Mouse (Mus musculus) stomach, embryonic 15.5 days (tissue): ENCODE data around the gene Rab44. TPM values are rescaled to one million over a fixed set of nuclear protein-coding genes. Genes with fewer than 3 reads are reported as not detected.

Source experiments
- ATAC-seq: fragments of 200-750 bp; cut with Nextera tagmentation; 2 replicates; pipeline ENCODE4 v1.8.0; 2017; ENCODE audit warnings: low read depth, moderate number of reproducible peaks, moderate TSS enrichment; ENCODE audit not compliant: insufficient read depth, low FRiP score
- H3K27ac ChIP-seq: fragments of 300-500 bp; sonication (generic); 2 replicates; pipeline ENCODE4 v1.5.1; 2015; ENCODE audit warnings: mild to moderate bottlenecking, inconsistent platforms
- H3K27me3 ChIP-seq: fragments of 300-500 bp; sonication (generic); replicated peaks from 2 replicates; pipeline ENCODE4 v1.6.1; 2015; ENCODE audit warnings: inconsistent platforms
- H3K36me3 ChIP-seq: fragments of 300-500 bp; sonication (generic); 2 replicates; pipeline ENCODE4 v1.6.1; 2015; ENCODE audit warnings: inconsistent platforms
- H3K4me1 ChIP-seq: fragments of 300-500 bp; sonication (generic); 2 replicates; pipeline ENCODE4 v1.6.1; 2015; ENCODE audit warnings: inconsistent platforms
- H3K4me2 ChIP-seq: fragments of 300-500 bp; sonication (generic); 2 replicates; pipeline ENCODE4 v1.6.1; 2015; ENCODE audit warnings: mild to moderate bottlenecking, inconsistent platforms
- H3K4me3 ChIP-seq: fragments of 300-500 bp; sonication (generic); replicated peaks from 2 replicates; pipeline ENCODE4 v1.5.1; 2015; ENCODE audit warnings: inconsistent platforms
- H3K9ac ChIP-seq: fragments of 300-500 bp; sonication (generic); 2 replicates; pipeline ENCODE4 v1.6.1; 2015; ENCODE audit warnings: inconsistent platforms
- H3K9me3 ChIP-seq: fragments of 300-500 bp; sonication (generic); 2 replicates; pipeline ENCODE4 v1.6.1; 2016; ENCODE audit warnings: inconsistent platforms
- WGBS: fragments of 180-500 bp; shearing (Covaris S2); methylation state at CpG from one replicate; pipeline ENCODE4 v1.1.7; 2015; 5-methylcytosine and 5-hydroxymethylcytosine counted together
- polyA plus RNA-seq: library from polyadenylated mRNA; unstranded; fragments of >200 nt; fragmentation: Nextera tagmentation; extraction: Ambion mirVana; gene quantifications from 2 replicates; pipeline ENCODE4 v1.2.1, GENCODE M21; 2015

Rab44 gene
- polyA plus RNA-seq, 1 experiment from 2014 or later: 2.3 TPM

- Histone ChIP-seq H3K27me3 (no peaks in the 10 kb centered on the region), H3K4me1 (no peaks in the 10 kb centered on the region), H3K36me3 (no peaks in the 10 kb centered on the region), H3K4me2 (no peak overlapping the region), H3K9ac (no peak overlapping the region), H3K4me3 (no peak overlapping the region), H3K9me3 (no peaks in the 10 kb centered on the region), H3K27ac (no peak overlapping the region)
- no peak for ATAC-seq
- 79% methylated on average over 3 of the region's 3 CpGs for WGBS
These were observed 27.6 kb downstream of the Rab44 start for GRCm38 (mm10) chr17:29141577-29141976.

DNA sequence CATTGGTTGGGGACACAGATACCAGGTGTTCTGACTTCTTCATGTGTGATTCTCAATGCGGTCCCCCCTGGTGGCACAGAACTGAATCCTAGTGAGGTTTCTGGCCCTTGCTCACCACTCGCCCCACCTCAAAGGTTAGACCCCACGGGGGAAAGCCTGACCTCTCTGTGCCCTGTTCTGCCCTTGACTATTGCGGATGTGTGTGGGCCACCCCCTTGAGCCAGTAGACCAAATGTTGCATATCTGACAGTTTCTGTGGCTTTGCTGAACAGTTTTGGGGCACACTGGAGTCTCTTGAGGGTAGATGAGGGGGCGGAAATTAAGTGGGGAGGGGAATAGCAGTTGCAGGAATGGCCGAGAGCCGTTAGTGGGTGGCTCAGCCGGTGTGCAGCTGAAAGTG, 29.3 kb downstream of the Rab44 start:
- H3K9ac ChIP-seq: no peak overlapping the region
- H3K27ac ChIP-seq: no peak overlapping the region
- H3K27me3 ChIP-seq: no peaks in the 10 kb centered on the region
- WGBS: 76% methylated on average over 8 of the region's 8 CpGs
- no peaks in the 10 kb centered on the region for H3K36me3 ChIP-seq
- peaks cover 7% of the 10 kb centered on the region; the same call in 1 of the 2 replicates for H3K4me1 ChIP-seq
- no peak overlapping the region for H3K4me2 ChIP-seq
- ATAC-seq: no peak
- no peaks in the 10 kb centered on the region for H3K9me3 ChIP-seq
- no peak overlapping the region for H3K4me3 ChIP-seq

GRCm38 (mm10) chr17:29145101-29145500, 31.2 kb downstream of the Rab44 start:
- no peak overlapping the region for H3K9ac ChIP-seq
- no peaks in the 10 kb centered on the region for H3K36me3 ChIP-seq
- ATAC-seq: no peak
- no peak overlapping the region for H3K27ac ChIP-seq
- 92% methylated on average over 12 of the region's 12 CpGs for WGBS
- no peak overlapping the region for H3K4me2 ChIP-seq
- H3K4me1 ChIP-seq: peaks cover 7% of the 10 kb centered on the region; the same call in 1 of the 2 replicates
- no peaks in the 10 kb centered on the region for H3K9me3 ChIP-seq
- H3K27me3 ChIP-seq: no peaks in the 10 kb centered on the region
- no peak overlapping the region for H3K4me3 ChIP-seq

GRCm38 (mm10) chr17:29147273-29147672, 33.3 kb downstream of the Rab44 start:
- H3K27me3 ChIP-seq: no peaks in the 10 kb centered on the region
- no peak overlapping the region for H3K27ac ChIP-seq
- no peak for ATAC-seq
- 81% methylated on average over 14 of the region's 14 CpGs for WGBS
- H3K9me3 ChIP-seq: no peaks in the 10 kb centered on the region
- H3K4me1 ChIP-seq: peaks cover 7% of the 10 kb centered on the region; the same call in 1 of the 2 replicates
- H3K9ac ChIP-seq: no peak overlapping the region
- no peaks in the 10 kb centered on the region for H3K36me3 ChIP-seq
- no peak overlapping the region for H3K4me3 ChIP-seq
- H3K4me2 ChIP-seq: no peak overlapping the region

DNA sequence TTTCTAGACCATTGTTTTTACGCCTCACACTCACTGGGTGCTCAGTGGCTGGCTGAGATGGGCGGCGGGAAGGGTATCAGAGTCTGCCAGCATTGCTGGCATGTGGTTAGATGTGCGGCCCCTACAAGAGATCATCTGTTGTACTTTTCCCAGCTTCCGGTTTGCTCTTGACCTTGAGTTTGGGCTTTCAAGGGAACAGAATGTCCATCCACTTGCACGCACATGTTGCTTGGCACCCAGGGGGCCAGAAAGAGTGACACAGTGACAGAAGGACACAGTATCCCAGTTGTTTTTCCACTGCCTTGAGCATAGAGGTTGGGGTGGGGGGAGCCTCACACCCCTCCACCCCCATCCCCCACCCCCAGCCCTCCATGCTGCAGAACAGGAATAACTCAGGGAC, 33.8 kb downstream of the Rab44 start:
- H3K9ac ChIP-seq: no peak overlapping the region
- H3K9me3 ChIP-seq: no peaks in the 10 kb centered on the region
- H3K4me2 ChIP-seq: no peak overlapping the region
- H3K27ac ChIP-seq: no peak overlapping the region
- 70% methylated on average over 6 of the region's 6 CpGs for WGBS
- no peaks in the 10 kb centered on the region for H3K27me3 ChIP-seq
- no peak overlapping the region for H3K4me3 ChIP-seq
- ATAC-seq: peak; percentile 5; the same call in 1 of the 2 replicates
- H3K4me1 ChIP-seq: peaks cover 7% of the 10 kb centered on the region; the same call in 1 of the 2 replicates
- H3K36me3 ChIP-seq: no peaks in the 10 kb centered on the region

GRCm38 (mm10) chr17:29149766-29150165, 35.8 kb downstream of the Rab44 start:
- no peak overlapping the region for H3K27ac ChIP-seq
- H3K4me1 ChIP-seq: peaks cover 9% of the 10 kb centered on the region; the same call in 1 of the 2 replicates
- WGBS: 71% methylated on average over 7 of the region's 7 CpGs
- H3K9me3 ChIP-seq: no peaks in the 10 kb centered on the region
- no peak for ATAC-seq
- no peak overlapping the region for H3K9ac ChIP-seq
- no peak overlapping the region for H3K4me2 ChIP-seq
- H3K27me3 ChIP-seq: no peaks in the 10 kb centered on the region
- H3K4me3 ChIP-seq: no peak overlapping the region
- no peaks in the 10 kb centered on the region for H3K36me3 ChIP-seq

DNA sequence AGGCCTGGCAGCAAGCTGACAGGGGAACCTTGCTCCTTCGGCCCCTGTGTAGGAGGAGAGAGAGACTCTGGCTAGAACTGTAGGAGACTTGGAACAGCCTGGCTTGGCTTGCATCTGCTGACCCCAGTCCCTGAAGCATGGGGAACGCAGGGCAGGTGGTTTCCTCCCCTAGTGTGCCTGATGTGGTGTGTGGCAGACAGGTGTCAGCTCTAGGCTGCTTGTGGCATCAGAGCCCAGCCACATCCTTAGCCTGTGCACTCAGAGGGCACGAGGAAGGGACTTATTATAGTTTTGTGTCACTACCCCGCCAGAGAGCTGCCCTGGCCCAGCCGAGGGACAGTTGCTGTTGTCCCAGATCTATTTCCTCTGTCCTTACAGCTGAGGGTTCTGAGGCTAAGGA, 38.6 kb downstream of the Rab44 start:
- Histone ChIP-seq H3K9me3 (no peaks in the 10 kb centered on the region), H3K4me3 (no peak overlapping the region), H3K4me2 (no peak overlapping the region), H3K9ac (no peak overlapping the region), H3K4me1 (peaks cover 25% of the 10 kb centered on the region), H3K27me3 (no peaks in the 10 kb centered on the region), H3K27ac (no peak overlapping the region), H3K36me3 (no peaks in the 10 kb centered on the region)
- WGBS: 62% methylated on average over 5 of the region's 5 CpGs
- no peak for ATAC-seq

- ATAC-seq: no peak
- H3K4me1 ChIP-seq: peaks cover 20% of the 10 kb centered on the region; the same call in 1 of the 2 replicates
- no peaks in the 10 kb centered on the region for H3K36me3 ChIP-seq
- H3K4me2 ChIP-seq: no peak overlapping the region
- no peak overlapping the region for H3K4me3 ChIP-seq
- H3K9ac ChIP-seq: no peak overlapping the region
- no peak overlapping the region for H3K27ac ChIP-seq
- no peaks in the 10 kb centered on the region for H3K27me3 ChIP-seq
- WGBS: 75% methylated on average over 13 of the region's 13 CpGs
- no peaks in the 10 kb centered on the region for H3K9me3 ChIP-seq
These were observed 40.3 kb downstream of the Rab44 start for GRCm38 (mm10) chr17:29154247-29154646.

DNA sequence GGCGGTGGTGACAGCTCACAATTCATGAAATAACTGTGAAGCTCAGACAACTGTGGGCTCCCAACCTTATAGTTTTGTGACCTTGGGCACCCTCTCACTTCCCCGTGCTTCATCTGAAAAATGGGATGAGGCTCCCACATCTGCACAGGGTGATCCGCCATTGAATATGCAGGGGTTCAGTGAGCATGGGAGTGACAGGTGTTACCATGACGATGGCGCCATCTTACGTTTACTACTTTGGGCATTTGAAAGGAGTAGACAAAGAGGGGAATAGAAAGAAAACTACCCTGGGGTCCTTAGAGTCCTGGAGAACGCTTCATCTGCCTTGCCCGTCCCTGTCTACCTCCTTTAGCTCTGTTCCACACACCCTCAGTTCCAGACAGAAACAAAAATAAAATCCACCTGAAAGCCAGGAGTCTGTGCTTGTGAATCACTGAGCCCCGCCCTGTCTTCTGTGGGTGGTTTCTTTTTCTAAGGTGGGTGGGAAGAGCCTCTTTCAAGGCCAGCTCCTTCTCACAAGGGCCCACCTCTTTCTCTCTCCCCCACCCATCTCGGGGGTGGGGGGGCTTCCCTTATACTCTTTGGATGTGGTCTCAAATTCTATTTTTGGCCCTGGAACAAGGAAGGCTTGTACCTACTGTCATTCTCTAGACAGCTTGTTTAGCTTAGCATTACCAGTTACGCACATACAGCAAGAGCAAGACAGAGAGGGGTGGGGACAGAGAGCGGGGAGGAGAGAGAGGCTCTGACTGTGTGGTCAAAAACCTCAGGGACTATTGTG, 41.6 kb downstream of the Rab44 start:
- Histone ChIP-seq H3K4me3 (no peak overlapping the region), H3K27ac (peak overlapping the region; percentile 71; the same call in 1 of the 2 replicates), H3K9me3 (no peaks in the 10 kb centered on the region), H3K4me1 (peaks cover 20% of the 10 kb centered on the region; the same call in 1 of the 2 replicates), H3K9ac (no peak overlapping the region), H3K27me3 (no peaks in the 10 kb centered on the region), H3K36me3 (no peaks in the 10 kb centered on the region), H3K4me2 (no peak overlapping the region)
- ATAC-seq: peak; percentile 42; the same call in 1 of the 2 replicates
- 58% methylated on average over 12 of the region's 12 CpGs for WGBS

DNA sequence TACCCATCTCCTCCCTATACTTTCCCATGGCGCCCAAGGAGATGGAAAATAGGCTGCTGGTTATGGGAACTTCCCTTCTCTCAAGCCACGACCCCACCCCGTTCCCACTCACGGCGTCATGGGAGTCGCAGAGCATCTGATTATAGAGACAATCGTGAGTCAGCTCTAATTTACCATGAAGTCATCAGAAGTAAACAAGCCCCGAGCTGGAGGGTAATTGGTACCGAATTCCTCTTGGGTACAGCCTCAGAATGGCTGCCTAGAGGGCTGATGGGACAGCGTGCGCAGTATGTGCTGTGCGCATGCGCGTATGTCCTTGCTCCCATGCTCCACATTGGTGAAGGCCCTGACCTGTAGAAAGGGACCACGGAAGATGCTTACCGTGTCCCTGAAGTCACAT, 42.5 kb downstream of the Rab44 start:
- 77% methylated on average over 16 of the region's 16 CpGs for WGBS
- peak overlapping the region; percentile 71; the same call in 1 of the 2 replicates for H3K27ac ChIP-seq

DNA sequence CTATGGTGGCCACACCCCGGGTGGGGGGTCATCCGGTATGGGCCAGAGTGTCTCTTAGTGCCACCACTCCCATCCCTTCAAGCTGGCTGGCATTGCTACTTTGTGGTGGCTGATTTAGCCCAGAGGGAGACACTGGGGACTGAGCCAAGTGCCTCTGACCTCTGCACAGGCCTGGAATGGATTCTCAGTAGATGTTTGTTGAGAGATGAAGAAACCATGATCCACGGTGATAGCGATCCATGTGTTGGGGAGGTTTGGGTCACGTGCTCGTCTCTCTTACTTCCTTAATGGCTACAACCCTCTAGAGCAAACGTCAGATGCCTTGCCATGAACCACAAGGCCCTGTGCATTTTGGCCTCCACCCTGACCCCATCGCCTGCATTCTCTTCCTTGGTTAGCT, 42.9 kb downstream of the Rab44 start:
- no peak for ATAC-seq
- no peak overlapping the region for H3K4me2 ChIP-seq
- H3K4me1 ChIP-seq: peaks cover 20% of the 10 kb centered on the region; the same call in 1 of the 2 replicates
- H3K9me3 ChIP-seq: no peaks in the 10 kb centered on the region
- H3K36me3 ChIP-seq: no peaks in the 10 kb centered on the region
- H3K27me3 ChIP-seq: no peaks in the 10 kb centered on the region
- H3K27ac ChIP-seq: peak overlapping the region; percentile 71; the same call in 1 of the 2 replicates
- H3K9ac ChIP-seq: no peak overlapping the region
- WGBS: 67% methylated on average over 8 of the region's 8 CpGs
- H3K4me3 ChIP-seq: no peak overlapping the region

More for the DNA sequence above, 42.5 kb downstream of the Rab44 start:
- Histone ChIP-seq H3K36me3 (no peaks in the 10 kb centered on the region), H3K4me1 (peaks cover 20% of the 10 kb centered on the region; the same call in 1 of the 2 replicates), H3K9me3 (no peaks in the 10 kb centered on the region), H3K9ac (no peak overlapping the region), H3K4me3 (no peak overlapping the region), H3K4me2 (no peak overlapping the region), H3K27me3 (no peaks in the 10 kb centered on the region)
- no peak for ATAC-seq

- ATAC-seq: no peak
- 93% methylated on average over 15 of the region's 15 CpGs for WGBS
- Histone ChIP-seq H3K9ac (no peak overlapping the region), H3K36me3 (no peaks in the 10 kb centered on the region), H3K9me3 (no peaks in the 10 kb centered on the region), H3K4me3 (no peak overlapping the region), H3K4me1 (peaks cover 20% of the 10 kb centered on the region; the same call in 1 of the 2 replicates), H3K27me3 (no peaks in the 10 kb centered on the region), H3K27ac (no peak overlapping the region), H3K4me2 (no peak overlapping the region)
These were observed 45.0 kb downstream of the Rab44 start for GRCm38 (mm10) chr17:29158899-29159298.
